Mouse (Mus musculus) neutrophil, adult 5-6 weeks (primary cell): ENCODE data around the gene Dync2h1. TPM values are rescaled to one million over a fixed set of nuclear protein-coding genes. Genes with fewer than 3 reads are reported as not detected.

ENCODE experiments used
- total RNA-seq: library from RNA; stranded (forward); fragments of 200-1000 nt; gene quantifications from 2 replicates; pipeline ENCODE4 v1.2.3, GENCODE M21; 2017

The Dync2h1 gene
- total RNA-seq, 1 experiment from 2014 or later, result 5.4 TPM

Other genes with a start within 250 kb of the Dync2h1 start
- gene Dcun1d5, start 74 bp upstream of the Dync2h1 start, total RNA-seq, result 78.9 and 91.6 TPM in 2 replicates
- 0.12 TPM in 2 replicates for gene Mmp13, start 88.1 kb upstream of the Dync2h1 start, total RNA-seq
- gene Mmp12, start 159.9 kb upstream of the Dync2h1 start, total RNA-seq, result 0.12 TPM in 1 of 2 replicates, not detected in the other
- not detected in 2 replicates for gene Mmp1b, start 203.6 kb upstream of the Dync2h1 start, total RNA-seq